Mouse (Mus musculus): ENCODE measurements at regions not wholly inside any gene's neighbourhood (a gene's known extent, or its start where the extent isn't known, plus 50 kb on each side); places are given as distances from the start of the nearest gene placed in this dataset.
A peak's percentile ranks its signal among the peaks of the same experiment; 100 is the strongest.

DNA sequence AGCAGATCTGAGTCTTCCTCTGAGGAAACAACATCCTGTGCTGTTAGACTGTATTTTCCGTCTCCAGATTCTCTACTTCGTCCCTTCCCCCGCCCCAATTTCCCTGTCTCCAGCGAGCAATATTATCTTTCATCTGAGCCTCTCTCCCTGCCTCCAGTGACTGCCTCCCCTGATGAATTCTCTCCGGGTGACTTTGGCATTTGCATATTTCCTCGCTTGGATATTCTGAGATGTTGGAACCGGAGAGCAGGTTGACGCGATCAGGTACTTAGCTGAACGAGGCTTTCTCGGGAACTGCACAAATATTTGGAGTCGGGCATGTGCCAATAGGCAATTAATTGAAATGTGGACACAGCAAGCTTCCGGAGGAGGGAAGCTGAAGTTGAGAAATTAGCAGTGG, 323.8 kb upstream of the 4930535I16Rik start:
- DNase-seq = no peak

DNA sequence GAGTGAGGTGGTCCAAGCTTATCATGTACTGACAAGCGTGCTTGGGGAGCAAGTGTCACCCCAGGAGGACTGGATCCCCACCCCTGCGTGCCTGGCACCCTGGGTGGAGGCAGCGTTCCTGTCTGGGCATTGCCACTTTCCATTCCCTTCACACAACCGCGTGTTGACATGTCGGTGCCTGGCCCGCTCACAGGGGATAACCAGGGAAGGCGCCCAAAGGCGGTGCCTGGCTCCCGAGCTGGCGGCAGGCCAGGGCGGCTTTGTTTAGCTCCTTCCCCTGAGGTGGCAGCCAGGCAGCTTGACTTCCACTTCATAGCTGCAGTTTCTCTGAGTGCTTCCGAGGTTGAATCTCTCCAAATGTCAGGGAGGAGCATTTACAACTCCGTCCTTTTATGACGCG, 318.7 kb upstream of the 4930535I16Rik start:
- DNase-seq = peak; percentile 88 to 89

- DNase-seq = peak; percentile 40 to 82
Observed at GRCm38 (mm10) chr4:124228537-124228936, 310.7 kb upstream of the 4930535I16Rik start.

DNA sequence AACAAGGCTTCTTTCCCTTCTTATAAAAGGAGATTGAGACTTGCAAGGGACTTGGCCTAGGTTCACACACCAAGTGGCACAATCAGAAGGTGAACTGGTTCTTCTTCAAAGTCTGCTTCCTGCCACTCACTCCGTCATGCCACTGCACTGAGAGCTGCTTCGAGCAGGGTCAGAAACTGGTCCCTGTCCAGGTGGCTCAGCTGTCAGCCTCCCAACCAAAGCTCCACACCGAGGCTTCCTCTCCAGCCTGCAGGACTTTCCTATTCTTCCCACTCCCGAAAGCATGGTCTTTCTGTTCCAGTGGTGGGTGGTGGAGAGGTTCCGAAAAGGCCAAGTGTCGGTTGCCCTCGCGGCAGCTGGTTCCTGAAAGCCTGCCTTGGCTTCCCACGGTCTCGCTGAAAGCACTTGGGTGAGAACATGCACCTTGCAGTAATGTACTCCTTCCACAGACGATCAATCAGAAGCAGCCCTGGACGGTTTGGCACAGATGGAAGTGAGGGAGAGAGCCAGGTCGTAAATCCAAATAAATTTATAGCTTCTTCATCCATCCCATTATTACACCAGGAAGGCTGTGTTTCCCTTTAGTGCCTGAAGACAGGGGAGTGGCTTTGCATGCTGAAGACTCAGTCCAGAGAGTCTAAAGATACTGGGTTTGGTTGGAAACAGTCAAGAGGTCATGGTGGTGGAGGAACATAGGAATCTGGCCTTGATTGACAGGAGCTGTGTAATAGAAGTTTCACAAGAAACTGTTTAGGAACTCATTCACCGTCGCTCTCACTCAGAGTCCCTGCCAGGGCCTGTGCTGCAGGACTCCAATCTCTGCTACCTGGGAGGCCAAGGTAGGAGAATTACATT, 306.1 kb upstream of the 4930535I16Rik start:
- DNase-seq = no peak

DNA sequence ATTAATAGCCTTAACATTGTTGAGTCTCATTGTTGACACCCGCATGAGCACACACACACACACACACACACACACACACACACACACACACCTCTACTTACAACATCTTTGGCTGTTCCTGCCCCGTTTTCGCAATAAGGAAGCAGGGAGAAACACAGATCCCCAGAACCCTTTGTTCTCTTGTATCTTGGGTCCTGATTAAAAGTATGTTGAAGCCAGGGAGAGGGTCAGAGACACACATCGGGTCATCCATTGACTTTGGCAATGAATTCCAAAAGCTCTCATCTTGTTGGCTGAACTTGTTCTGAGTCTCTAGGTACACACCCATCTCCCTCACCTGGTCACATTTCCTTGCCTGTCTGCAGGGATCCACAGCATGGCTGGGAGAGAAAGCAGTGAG, 303.9 kb upstream of the 4930535I16Rik start:
- DNase-seq = no peak

GRCm38 (mm10) chr4:124217206-124217605, 299.4 kb upstream of the 4930535I16Rik start:
- DNase-seq = peak; percentile 73 to 80

DNA sequence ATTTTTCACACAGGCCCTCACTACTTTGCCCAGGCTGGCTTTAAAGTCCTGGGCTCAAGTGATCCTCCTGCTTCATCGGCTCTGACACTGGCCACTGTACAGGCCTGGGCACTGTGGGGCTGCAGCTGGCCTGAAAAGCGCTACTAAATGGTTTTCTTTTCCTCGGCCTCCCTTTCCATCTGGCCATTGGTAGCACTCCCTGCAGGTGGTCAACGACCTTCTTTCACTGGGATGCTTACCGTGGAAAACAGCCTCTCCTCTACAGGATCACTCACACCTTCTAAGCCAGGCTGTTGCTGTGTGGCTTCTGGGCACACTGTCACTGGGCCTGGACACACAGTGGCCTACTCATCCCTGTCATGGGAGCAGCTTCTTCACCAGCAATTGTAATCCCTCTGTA, 298.5 kb upstream of the 4930535I16Rik start:
- DNase-seq = no peak

DNA sequence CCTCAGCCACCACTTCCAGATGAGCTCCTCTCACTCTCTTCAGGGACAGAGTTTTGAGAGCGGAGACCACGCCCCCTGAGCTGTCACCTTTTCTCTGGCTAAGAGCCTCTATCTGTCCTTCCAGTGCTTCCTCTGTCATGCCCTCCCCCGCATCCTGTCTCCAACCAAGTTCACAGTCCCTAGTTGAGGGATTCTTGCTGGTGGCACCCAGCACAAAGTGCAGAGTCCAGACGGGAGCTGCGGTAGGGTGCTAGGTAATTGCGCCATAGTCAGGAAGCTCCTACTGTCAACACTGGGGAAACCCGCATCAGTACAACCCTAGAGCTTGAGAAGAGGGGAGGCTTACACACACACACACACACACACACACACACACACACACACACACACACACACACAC, 297.3 kb upstream of the 4930535I16Rik start:
- DNase-seq = no peak

DNA sequence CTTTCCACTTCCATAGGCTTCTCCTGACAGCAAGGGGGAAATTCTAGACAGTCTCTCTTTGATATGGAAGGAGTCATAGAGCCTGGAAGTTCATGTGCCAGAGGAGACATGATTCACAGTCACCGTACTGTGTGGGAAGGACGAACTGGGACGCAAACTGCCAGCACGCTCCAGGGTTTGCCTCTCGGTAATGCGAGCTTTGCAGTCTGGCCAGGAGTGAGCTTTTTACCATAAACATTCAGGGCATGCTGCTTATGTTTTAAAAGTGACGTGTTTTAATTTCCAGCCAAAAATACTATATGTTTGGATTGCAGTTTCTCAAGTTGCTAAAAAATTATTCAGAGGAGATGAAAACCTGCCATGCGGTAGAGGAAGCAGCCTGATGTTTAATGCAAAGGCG, 292.3 kb upstream of the 4930535I16Rik start:
- DNase-seq = no peak

DNA sequence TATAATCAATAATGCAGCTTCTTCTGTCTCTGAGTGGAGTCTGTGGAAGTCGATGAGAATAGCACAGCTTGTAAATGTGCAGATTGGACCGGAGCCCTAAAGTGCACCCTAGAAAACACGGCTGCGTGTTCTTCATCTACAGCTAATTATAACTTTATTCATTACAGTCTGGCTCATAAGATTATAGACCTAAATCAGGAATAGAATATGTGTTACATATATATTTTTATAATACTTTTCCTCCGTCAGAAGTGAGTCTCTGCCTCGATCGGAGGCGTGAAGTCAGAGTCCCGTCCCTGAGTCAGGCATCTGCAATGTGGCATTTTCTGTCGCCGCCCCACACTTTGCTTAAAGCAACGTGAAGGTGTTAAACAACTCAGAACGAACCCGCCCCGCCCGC, 288.7 kb upstream of the 4930535I16Rik start:
- DNase-seq = no peak

GRCm38 (mm10) chr4:124203736-124204135, 285.9 kb upstream of the 4930535I16Rik start:
- DNase-seq = peak in 1 of 2 experiments; percentile 8

DNA sequence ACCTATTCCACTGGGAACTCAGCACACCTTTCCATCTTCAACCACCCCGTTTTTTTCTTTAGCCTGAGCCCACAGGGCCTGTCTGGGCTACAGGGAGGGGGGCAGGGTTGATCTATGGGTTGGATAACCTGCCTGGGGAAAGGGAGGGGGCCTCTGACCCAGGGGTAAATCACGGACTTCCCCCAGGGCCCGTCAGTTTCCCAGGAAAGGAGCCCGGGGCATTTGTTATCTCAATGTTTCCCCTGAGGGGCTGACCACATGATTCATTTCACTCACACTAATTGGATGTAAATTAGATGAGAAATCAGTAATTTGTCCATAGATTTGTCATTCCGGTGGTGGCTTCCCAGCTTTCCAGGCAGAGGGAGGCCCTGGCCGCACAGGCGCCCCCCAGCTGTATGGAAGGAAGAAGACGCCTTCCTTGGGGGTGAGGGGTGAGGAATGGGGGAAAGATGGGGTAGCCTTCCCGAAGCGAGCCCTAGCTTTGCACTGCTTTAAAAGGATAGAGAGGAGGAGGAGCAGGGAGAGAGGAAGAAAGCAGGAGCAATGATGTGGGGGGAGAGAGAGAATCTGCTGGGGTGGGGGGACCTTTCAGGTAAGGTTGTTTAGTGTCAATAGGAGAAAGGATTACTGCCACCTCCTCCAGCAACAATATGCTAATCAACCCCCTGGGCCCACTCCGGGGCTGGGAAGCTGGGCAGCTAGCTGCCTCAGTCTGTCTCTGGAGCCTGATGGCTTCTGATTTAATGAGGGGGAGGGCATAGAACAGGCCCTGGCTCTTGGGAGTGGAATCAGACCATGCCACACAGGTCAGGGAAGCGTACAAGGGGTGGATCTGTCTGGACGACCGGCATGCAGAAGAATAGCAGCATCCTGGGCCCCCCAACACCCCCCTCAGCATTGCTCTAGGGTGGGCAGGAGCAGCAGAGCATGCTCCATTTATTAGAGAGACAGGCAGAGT, 282.3 kb upstream of the 4930535I16Rik start:
- no peak for DNase-seq

DNA sequence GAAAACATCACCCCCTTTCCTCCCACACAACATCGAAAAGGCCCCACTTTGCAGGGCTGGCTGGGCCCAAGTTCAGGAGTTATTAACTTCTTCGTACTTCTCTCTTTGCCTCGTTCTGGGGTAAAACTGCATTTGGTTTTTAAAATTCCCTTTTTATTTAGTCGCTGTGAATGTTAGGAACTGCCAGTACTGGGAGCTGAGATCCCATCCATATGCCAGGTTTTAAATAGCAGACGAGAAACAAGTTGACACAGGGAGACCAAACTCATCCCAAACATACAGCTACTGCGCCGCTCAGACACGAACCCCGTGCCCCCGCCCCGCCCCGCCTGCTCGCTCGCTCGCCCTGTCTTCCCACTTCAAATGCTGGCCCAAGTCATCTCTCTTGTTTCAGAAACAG, 281.0 kb upstream of the 4930535I16Rik start:
- DNase-seq = no peak

DNA sequence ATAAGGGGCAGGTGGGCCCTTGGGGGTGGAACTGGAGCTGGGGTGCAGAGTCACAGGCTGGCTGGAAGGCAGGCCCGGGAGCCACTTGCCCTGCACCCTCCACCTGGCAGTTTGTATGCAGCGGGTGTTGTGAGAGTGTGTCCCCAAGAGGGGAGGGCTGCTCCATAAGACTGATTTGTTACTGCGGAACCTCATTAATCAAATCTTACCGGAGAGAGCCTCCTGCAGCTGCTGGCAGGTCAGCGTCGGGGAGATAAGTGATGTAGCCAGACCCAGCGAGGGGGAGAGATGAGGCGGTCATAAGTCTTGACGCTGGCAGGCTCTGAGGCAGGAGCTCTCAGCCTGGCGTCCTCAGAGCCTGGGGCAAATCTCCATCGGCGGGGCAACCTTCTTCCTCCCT, 278.9 kb upstream of the 4930535I16Rik start:
- DNase-seq = no peak

DNA sequence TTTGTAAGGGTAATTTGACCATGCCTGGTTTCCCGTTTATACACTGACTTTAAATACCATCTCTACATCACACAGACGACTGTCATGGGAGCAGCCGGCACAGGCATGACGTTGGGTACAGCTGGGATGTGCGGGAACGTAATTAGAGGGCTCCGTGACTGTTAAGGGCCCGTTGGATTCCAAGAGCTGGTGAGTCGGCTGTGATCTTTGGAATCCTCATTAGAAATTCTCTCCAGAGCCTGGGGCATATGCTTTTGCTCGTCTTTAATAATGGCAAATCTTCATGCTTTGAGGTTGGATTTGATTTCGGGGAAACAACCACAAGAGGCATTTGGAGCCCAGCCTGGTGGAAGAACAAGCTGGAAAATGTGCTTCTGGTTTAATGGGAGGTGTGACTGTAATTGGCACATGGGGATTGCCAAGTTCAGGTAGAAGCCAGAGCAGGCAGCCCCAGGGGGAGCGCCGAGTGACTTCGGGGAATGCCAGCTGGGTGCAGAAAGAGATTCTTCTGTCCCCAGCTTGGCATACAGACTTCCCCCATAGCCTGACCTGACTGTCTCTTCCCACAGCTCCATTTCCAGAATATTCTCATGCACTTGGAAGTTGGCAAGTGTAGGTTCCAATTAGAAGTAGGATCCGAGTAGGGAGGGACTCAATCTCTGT, 275.4 kb upstream of the 4930535I16Rik start:
- DNase-seq = no peak

GRCm38 (mm10) chr4:124190775-124191174, 273.0 kb upstream of the 4930535I16Rik start:
- no peak for DNase-seq

GRCm38 (mm10) chr4:124189993-124190385, 272.2 kb upstream of the 4930535I16Rik start:
- no peak for DNase-seq

DNA sequence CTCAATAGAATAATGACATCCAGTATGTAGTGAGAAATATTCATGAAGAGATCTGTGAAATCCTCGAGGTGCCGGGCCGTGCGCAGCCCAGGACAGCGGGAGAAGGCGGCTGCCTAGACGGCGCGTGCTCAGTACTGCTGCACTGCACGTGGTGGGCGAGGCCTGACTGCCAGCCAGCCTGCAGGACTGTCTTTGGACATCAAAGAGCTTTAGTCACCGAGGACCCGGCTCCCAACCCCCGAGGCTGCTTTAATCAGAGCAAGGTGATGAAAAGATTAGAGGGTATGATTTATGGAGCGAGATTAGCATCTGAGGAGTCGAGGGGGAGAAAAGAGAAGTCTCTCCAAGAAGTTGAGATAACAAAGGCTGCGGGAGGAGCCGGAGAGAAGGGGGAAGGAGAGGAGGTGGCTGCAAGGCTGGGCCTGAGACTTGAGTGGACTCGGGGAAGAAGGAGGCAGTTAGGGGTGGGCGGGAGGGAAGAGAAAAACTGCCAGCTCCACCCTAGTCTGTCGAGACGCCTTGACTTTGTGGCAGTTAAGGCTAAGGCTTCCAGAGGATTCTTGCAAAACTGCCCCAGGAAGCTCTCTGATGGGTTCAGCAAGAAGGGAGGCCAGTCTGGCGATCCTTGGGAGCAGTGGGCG, 271.6 kb upstream of the 4930535I16Rik start:
- DNase-seq = no peak

GRCm38 (mm10) chr4:124187108-124187507, 269.3 kb upstream of the 4930535I16Rik start:
- DNase-seq = no peak

DNA sequence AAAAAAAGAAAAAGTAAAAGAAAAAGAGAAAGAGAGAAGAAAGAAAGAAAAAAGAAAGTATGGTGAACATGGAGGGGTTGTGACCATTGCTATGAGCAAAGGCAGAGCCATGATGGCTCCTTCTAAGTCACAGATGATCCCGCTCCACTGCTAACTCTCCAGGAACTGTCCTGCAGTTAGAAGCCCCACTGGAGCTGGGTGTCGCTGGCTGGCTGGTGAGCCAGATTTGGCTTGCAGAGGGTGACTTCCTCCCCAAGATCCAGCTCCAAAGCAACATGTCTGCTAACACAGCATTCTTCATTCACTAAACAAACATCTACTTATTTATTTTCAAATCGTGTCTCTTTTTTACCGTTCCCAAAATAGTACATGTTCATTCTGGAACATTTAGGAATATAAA, 263.5 kb upstream of the 4930535I16Rik start:
- no peak for DNase-seq

GRCm38 (mm10) chr4:124178401-124179018, 260.7 kb upstream of the 4930535I16Rik start:
- DNase-seq = no peak

GRCm38 (mm10) chr4:124175531-124175930, 257.7 kb upstream of the 4930535I16Rik start:
- no peak for DNase-seq

Measured in heart, adult 18-20 months (tissue).